Mouse (Mus musculus): Measurements from ENCODE around the gene Glrp1.

The Glrp1 gene

GRCm38 (mm10) chr1:88509789-88510188, at the start of gene Glrp1:
Gene Glrp1, minus strand, starts transcription at chr1:88510066.
- DNase-seq (ENCODE audit: low spot score in 2 of 2), result no peak

GRCm38 (mm10) chr1:88559258-88559657, 49.4 kb upstream of the Glrp1 start:
- DNase-seq (ENCODE audit: low spot score in 2 of 2), result no peak

GRCm38 (mm10) chr1:88558793-88559192, 48.9 kb upstream of the Glrp1 start:
- no peak for DNase-seq (ENCODE audit: low spot score in 2 of 2)

- no peak for DNase-seq (ENCODE audit: low spot score in 2 of 2)
Observed at GRCm38 (mm10) chr1:88556401-88556800, 46.5 kb upstream of the Glrp1 start.

- DNase-seq (ENCODE audit: low spot score in 2 of 2), result no peak
Observed at GRCm38 (mm10) chr1:88553500-88554187, 43.8 kb upstream of the Glrp1 start.

- DNase-seq (ENCODE audit: low spot score in 2 of 2), result no peak
Observed at GRCm38 (mm10) chr1:88549263-88549662, 39.4 kb upstream of the Glrp1 start.

- DNase-seq (ENCODE audit: low spot score in 2 of 2), result no peak
Observed at GRCm38 (mm10) chr1:88547172-88547571, 37.3 kb upstream of the Glrp1 start.

GRCm38 (mm10) chr1:88543608-88544007, 33.7 kb upstream of the Glrp1 start:
- DNase-seq (ENCODE audit: low spot score in 2 of 2), result no peak

GRCm38 (mm10) chr1:88539823-88540222, 30.0 kb upstream of the Glrp1 start:
- no peak for DNase-seq (ENCODE audit: low spot score in 2 of 2)

GRCm38 (mm10) chr1:88539256-88539655, 29.4 kb upstream of the Glrp1 start:
- DNase-seq (ENCODE audit: low spot score in 2 of 2), result no peak

- DNase-seq (ENCODE audit: low spot score in 2 of 2), result no peak
Observed at GRCm38 (mm10) chr1:88536308-88536707, 26.4 kb upstream of the Glrp1 start.

- DNase-seq (ENCODE audit: low spot score in 2 of 2), result no peak
Observed at GRCm38 (mm10) chr1:88534091-88534490, 24.2 kb upstream of the Glrp1 start.

GRCm38 (mm10) chr1:88526161-88526560, 16.3 kb upstream of the Glrp1 start:
- DNase-seq (ENCODE audit: low spot score in 2 of 2), result no peak

GRCm38 (mm10) chr1:88525622-88526021, 15.8 kb upstream of the Glrp1 start:
- DNase-seq (ENCODE audit: low spot score in 2 of 2), result no peak

- no peak for DNase-seq (ENCODE audit: low spot score in 2 of 2)
Observed at GRCm38 (mm10) chr1:88521170-88521747, 11.4 kb upstream of the Glrp1 start.

- DNase-seq (ENCODE audit: low spot score in 2 of 2), result no peak
Observed at GRCm38 (mm10) chr1:88513613-88514012, 3.7 kb upstream of the Glrp1 start.

GRCm38 (mm10) chr1:88507886-88508285, 2.0 kb downstream of the Glrp1 start:
- no peak for DNase-seq (ENCODE audit: low spot score in 2 of 2)

GRCm38 (mm10) chr1:88507214-88507613, 2.7 kb downstream of the Glrp1 start:
- DNase-seq (ENCODE audit: low spot score in 2 of 2), result no peak

GRCm38 (mm10) chr1:88506412-88506811, 3.5 kb downstream of the Glrp1 start:
- no peak for DNase-seq (ENCODE audit: low spot score in 2 of 2)

GRCm38 (mm10) chr1:88505697-88506096, 4.2 kb downstream of the Glrp1 start:
- no peak for DNase-seq (ENCODE audit: low spot score in 2 of 2)

GRCm38 (mm10) chr1:88504531-88504945, 5.3 kb downstream of the Glrp1 start:
- DNase-seq (ENCODE audit: low spot score in 2 of 2), result no peak

GRCm38 (mm10) chr1:88502822-88503221, 7.0 kb downstream of the Glrp1 start:
- no peak for DNase-seq (ENCODE audit: low spot score in 2 of 2)

- DNase-seq (ENCODE audit: low spot score in 2 of 2), result no peak
Observed at GRCm38 (mm10) chr1:88499230-88499737, 10.6 kb downstream of the Glrp1 start.

Measured in urinary bladder, postnatal 4 days (tissue).